Mouse (Mus musculus): ENCODE results near the gene Coro2a.

Coro2a gene

GRCm38 (mm10) chr4:46558672-46559667 lies 43.0 kb downstream of the Coro2a start:
- DNase-seq (ENCODE audit: low spot score), result no peak

DNA sequence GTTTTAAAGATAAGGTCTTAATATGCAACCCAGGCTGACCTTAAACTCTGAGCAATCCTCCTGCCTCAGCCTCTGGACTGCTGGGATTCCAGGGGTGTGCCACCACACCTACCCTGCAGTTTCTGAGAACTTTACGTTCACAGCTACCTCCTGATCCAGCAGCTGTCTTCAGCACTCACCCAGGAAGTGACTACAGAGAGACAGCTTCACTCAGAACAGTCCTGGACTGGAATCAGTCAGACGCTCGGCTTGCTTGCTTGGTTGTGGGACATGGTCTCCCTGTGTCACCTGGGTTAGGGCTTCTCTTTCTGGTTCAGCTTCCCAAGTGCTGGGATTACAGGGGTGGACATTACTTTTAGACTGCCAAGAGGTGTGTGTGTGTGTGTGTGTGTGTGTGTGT lies 45.1 kb downstream of the Coro2a start:
- no peak for DNase-seq (ENCODE audit: low spot score)

DNA sequence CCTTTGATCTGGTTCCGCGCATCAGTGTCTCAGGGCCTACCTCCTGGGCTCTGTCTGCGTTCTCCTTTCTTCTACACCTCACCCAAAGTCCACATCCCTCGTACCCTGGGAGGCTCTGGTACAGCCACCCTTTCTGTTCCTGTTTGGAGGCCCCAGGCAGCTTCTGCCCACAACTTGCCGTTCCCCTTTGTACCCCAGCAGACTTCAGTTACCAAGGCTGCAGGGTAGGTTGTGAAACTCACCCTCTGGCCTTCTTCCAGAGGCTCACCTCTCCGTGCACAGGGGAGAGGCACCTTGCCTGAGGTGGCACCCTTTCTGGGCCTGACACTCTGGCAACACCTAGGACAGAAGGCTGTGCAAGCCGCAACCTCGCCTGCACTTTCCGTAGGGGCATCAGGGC lies 46.2 kb downstream of the Coro2a start:
- no peak for DNase-seq (ENCODE audit: low spot score)

GRCm38 (mm10) chr4:46554295-46555069 lies 47.5 kb downstream of the Coro2a start:
- peak; percentile 49 for DNase-seq (ENCODE audit: low spot score)

- no peak for DNase-seq (ENCODE audit: low spot score)
Observed at GRCm38 (mm10) chr4:46553864-46554263, 48.1 kb downstream of the Coro2a start.

DNA sequence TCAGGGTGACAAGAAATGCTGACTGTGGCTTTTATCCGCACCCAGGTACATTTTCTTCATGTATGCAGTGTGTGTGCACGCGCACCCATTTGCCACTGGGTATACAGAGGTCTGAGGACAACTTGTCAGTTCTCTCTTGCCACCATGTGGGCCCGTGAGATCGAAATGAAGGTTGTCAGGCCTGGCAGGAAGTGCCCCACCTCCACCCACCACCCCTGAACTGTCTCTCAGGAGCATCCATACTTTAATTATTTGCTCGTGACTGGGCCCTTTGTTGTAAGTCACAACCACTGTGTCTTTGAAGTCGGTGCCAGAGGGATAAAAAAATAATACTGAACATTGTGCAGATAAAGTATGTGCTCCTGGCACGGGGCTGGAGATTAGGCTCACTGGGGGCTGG lies 51.6 kb downstream of the Coro2a start:
- no peak for DNase-seq (ENCODE audit: low spot score)

GRCm38 (mm10) chr4:46549979-46550378 lies 52.0 kb downstream of the Coro2a start:
- no peak for DNase-seq (ENCODE audit: low spot score)

DNA sequence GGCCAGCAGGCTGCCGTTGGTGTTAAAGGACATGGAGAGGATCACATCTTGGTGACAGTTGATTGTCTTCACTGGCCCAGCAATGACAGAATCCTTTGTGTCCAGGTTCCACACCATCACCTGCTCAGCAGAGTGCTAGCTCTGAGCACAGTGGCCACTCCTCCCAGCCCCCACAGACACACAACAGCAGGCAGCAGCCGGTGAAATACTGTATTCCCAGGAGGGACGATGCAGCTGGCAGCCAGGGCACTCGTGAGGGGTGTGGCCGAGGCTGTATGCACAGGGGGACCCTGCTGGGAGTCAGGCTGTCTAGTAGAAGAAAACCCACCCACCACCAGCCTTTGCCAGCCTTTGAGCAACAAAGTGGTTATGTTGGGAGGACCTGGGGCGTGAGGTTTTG lies 55.3 kb downstream of the Coro2a start:
- no peak for DNase-seq (ENCODE audit: low spot score)

DNA sequence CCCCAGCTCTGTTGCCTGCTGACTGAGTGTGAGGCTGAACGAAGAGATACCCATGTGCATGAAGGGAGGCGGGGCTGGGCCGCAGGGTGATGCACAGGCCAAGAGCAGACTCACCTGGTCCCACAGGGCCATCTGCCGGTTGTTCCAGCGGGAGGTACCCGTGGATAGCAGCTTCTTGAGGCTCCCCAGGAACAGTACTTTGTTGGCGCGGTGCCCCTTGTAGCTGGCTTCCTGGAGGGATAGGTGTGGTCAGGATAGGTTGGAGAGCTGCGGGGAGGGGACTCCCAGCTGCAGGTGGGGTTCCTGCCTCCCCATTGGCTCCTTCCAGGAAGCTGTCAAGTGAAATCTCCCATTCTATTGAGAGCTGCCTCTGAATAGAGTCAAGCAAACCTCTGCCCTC lies 56.5 kb downstream of the Coro2a start:
- DNase-seq (ENCODE audit: low spot score), result no peak

DNA sequence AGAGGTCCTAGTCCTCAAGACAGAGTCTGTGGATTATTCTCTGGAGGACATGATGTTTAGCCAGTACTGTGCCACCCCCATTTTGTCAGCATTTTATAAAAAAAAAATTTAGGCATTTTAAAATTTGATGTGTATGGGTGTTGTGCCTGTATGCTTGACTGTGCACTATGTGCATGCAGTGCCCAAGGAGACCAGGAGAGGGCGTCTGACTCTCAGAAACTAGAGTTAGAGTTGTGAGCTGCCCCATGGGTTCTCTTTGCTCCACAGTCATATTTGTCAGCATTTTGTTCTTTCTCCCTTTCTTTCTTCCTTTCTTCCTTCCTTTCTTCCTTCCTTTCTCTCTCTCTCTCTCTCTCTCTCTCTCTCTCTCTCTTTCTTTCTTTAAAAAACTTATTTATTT lies 57.7 kb downstream of the Coro2a start:
- no peak for DNase-seq (ENCODE audit: low spot score)

DNA sequence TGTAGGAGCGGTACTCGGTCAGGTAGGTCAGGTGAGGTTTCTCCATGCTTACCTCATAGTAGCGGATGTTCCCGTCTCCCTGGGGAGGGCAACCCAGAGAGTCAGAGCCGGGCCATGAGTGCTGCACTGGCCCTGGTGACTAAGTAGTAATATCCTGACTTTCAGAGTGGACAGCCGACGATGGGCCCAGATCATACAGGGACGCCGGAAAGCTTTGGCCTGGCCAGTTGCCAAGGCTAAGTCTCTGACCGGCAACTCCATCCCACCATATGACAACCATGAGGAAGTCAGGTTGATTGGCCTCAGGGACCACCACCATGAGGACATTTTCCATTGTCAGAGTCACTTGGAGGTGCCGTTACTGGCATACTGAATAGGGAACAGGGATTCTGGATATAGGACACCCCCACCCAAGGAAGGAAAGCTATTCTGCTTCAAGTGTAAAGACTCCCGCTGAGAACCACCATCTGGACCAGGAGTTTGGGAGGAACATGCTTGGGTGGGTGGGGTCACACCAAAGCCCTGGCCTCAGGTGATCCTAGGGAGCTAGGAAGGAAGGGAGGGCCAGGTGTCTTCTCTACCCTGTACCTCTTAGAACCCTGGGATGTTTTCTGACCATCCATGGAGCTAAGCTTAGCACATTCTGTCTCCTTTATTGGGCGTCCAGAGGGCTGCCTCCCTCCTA lies 58.5 kb downstream of the Coro2a start:
- no peak for DNase-seq (ENCODE audit: low spot score)

GRCm38 (mm10) chr4:46541707-46542106 lies 60.3 kb downstream of the Coro2a start:
- no peak for DNase-seq (ENCODE audit: low spot score)

- DNase-seq (ENCODE audit: low spot score), result no peak
Observed at GRCm38 (mm10) chr4:46539167-46539566, 62.8 kb downstream of the Coro2a start.

DNA sequence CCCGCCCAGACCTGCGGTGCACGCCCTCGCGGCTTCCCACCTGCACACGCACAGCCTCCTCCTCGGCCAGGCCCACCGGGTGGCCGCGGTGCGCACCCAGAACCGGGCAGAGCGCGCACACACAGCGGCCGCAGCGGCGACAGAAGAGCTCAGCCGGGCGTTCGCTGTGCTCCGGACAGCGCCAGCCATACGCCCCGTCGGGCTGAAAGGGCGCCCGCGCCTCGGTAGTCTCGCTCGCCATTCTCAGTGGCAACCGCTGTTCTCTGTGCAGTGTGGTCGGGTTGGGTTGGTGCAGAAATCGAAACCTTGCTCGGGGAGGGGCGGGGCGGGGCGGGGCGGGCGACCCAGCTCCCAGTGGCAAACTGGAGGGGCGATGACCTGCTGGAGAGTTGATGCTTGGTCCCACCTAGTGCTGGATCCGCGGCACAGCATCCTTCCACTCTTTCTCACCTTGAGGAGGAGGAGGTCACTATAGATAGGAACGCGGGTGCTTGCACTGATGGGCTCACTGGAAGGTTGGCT lies 66.1 kb downstream of the Coro2a start, which contains the start of gene Trim14:
Gene Trim14, minus strand, starts transcription at position 302 of the 522 bp plus-strand sequence.
- no peak for DNase-seq (ENCODE audit: low spot score)

DNA sequence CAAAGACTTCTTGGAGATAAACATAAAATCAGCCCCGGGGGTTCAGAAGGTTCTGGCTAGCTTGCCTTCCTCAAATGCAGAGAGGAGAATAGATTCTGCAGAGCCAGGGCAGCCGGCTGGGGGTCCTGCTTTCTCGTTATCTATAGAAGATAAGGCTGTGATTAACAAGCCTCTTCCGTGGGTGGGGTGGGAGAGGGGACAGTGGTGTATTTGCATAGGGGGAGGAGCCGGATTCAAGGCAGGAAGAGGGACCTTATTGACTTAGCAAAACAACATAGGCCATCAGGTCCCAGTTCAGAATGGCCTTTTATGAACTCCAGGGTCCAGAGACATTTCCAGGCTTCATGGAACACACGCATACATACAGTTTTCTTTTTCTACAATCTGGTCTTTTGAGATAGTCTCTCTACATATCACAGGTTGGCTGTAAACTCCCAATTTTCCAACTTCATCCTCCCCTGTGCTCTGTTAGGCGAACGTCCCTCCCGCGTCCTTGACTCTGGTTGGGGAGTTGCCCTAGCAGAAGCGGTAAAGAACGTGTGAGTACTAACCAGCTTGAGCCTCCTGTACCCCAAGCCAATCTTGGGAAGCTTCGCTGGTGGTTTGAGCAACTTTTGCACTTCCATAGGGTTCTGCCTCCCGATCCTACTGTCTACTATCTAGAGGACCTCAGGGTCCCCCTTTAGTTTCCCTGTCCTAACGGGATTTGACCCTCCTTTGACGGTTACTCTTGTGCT lies 66.7 kb downstream of the Coro2a start:
- DNase-seq (ENCODE audit: low spot score), result no peak

- DNase-seq (ENCODE audit: low spot score), result no peak
Observed at GRCm38 (mm10) chr4:46533934-46534720, 67.9 kb downstream of the Coro2a start.

- DNase-seq (ENCODE audit: low spot score), result no peak
Observed at GRCm38 (mm10) chr4:46532926-46533325, 69.1 kb downstream of the Coro2a start.

DNA sequence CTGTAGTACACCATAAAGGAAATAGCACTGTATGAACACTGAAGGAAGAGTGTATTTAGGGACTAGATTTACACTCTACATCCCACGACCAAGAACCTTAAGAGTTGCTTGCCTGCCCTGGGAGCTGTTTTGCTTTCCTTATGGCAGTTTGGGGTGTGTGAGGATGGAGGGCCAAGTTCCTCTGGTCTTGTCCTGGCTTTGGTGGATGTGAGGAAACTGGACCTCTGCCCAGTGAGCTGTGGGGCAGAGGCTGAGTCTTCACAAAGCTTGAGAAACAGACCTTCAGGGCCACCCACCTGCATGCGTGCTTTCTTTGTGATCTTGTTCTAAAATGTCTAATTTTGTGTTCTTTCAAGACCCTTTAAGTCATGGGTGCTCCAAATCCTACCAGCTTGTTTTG lies 69.5 kb downstream of the Coro2a start:
- no peak for DNase-seq (ENCODE audit: low spot score)

DNA sequence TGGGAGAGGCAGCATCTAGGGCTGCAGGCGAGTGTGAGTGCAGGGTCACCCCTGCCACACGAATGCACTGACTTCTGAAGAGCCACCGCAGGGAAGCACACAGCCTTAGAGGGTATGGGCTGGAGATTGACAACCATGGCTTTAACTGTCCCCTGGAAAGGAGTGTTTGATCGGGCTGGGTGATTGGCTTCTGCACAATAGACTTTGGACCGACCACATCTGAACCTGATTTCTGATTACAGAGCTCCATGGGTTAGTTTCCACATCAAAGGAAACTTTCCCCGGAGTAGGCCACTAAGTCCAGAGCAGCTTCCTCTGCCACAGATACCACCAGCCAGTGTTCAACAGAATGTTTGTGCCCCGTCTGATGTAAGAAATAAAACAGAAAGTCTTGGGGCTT lies 72.3 kb downstream of the Coro2a start:
- no peak for DNase-seq (ENCODE audit: low spot score)

- no peak for DNase-seq (ENCODE audit: low spot score)
Observed at GRCm38 (mm10) chr4:46527558-46527926, 74.5 kb downstream of the Coro2a start.
